Mouse (Mus musculus) midbrain, embryonic 16.5 days (tissue): ENCODE measurements around the gene Zup1. TPM values are rescaled to one million over a fixed set of nuclear protein-coding genes. Genes with fewer than 3 reads are reported as not detected.
"Not testable (repeated sequence)": the region's sequence is repeated elsewhere in the genome, so short reads cannot be mapped to it uniquely, and the experiment has no call there.

ENCODE experiments used
- ATAC-seq: fragments of 200-750 bp; cut with Nextera tagmentation; 2 replicates; pipeline ENCODE4 v1.8.0; 2017; ENCODE audit warnings: moderate TSS enrichment
- H3K27ac ChIP-seq: fragments of 300-500 bp; sonication (generic); 2 replicates; pipeline ENCODE4 v1.5.1; 2014; ENCODE audit warnings: mild to moderate bottlenecking, low read length, mixed read lengths
- H3K27me3 ChIP-seq: fragments of 300-500 bp; sonication (generic); 2 replicates; pipeline ENCODE4 v1.6.1; 2014; ENCODE audit warnings: low read depth, low read length, mixed read lengths; ENCODE audit not compliant: control insufficient read depth, insufficient read depth
- H3K36me3 ChIP-seq: fragments of 300-500 bp; sonication (generic); 2 replicates; pipeline ENCODE4 v1.6.1; 2014; ENCODE audit warnings: mild to moderate bottlenecking, low read length, moderate library complexity, mixed read lengths; ENCODE audit not compliant: control insufficient read depth, insufficient read depth
- H3K4me1 ChIP-seq: fragments of 300-500 bp; sonication (generic); 2 replicates; pipeline ENCODE4 v1.6.1; 2014; ENCODE audit warnings: mild to moderate bottlenecking, low read length, mixed read lengths; ENCODE audit not compliant: control insufficient read depth, insufficient read depth
- H3K4me2 ChIP-seq: fragments of 300-500 bp; sonication (generic); 2 replicates; pipeline ENCODE4 v1.6.1; 2014; ENCODE audit warnings: mild to moderate bottlenecking, low read length, mixed read lengths
- H3K4me3 ChIP-seq: fragments of 300-500 bp; sonication (generic); 2 replicates; pipeline ENCODE4 v1.5.1; 2014; ENCODE audit warnings: low read depth, mild to moderate bottlenecking, low read length, moderate library complexity, mixed read lengths
- H3K9ac ChIP-seq: fragments of 300-500 bp; sonication (generic); 2 replicates; pipeline ENCODE4 v1.6.1; 2014; ENCODE audit warnings: low read depth, low read length, mixed read lengths
- H3K9me3 ChIP-seq: fragments of 300-500 bp; sonication (generic); replicated peaks from 2 replicates; pipeline ENCODE4 v1.6.1; 2014; ENCODE audit warnings: mild to moderate bottlenecking, low read length, mixed read lengths; ENCODE audit not compliant: control insufficient read depth, poor library complexity, severe bottlenecking
- WGBS: fragments of 180-500 bp; shearing (Covaris S2); extraction: QIAGEN DNeasy Blood & Tissue Kit; methylation state at CpG from one replicate; pipeline ENCODE4 v1.1.7; 2014; 5-methylcytosine and 5-hydroxymethylcytosine counted together
- polyA plus RNA-seq: library from polyadenylated mRNA; unstranded; fragments of >200 nt; fragmentation: Nextera tagmentation; extraction: Ambion mirVana; gene quantifications from 2 replicates; pipeline ENCODE4 v1.2.1, GENCODE M21; 2015

Gene Zup1
- 18.8 and 23.1 TPM in 2 replicates for polyA plus RNA-seq

DNA sequence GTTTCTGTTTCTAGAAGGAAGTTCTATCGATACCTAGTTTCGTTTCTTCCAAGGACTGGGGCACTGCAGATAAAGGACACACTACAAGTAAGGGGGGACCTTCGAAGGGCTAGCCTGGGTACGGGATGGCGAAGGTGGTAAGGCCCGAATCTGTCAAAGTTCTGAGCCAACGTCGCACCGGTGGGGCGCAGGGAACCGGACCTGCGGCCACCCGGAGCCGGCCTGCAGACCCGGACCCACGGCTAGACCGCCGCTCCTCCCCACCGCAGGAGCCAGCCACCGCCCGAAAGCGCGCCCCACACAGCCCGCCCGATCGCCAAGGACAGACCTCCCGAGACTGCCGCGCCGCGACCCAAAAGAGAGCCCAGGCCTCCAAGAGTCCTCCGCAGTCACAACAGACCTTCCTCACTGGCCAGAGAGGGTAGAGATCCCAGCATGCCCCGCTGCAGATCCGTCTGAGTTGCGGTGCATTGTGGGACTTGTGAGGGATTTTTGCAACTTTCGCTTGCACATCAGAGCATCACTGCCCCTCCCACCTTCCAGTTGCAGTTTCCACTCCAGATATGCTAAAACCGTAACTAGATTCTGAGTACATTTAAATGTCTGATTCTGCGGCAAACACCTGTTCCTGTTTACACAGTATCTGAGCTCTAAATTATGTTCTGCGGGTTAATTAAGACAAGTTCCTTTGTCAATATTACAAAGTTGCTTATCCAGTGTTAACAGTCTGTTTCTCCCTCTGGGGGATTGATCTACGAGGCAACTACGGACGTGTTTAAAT, at the start of gene Zup1:
Zup1 (minus strand) TSS at position 467 of the 781 bp plus-strand sequence.
- Histone ChIP-seq H3K4me3 (peak within 1 kb of the TSS; percentile 64), H3K27me3 (no peaks in the 10 kb centered on the region), H3K4me1 (peaks cover 18% of the 10 kb centered on the region), H3K36me3 (no peaks in the 10 kb centered on the region), H3K4me2 (peak within 1 kb of the TSS; percentile 77), H3K27ac (peak within 1 kb of the TSS; percentile 65), H3K9me3 (no peaks in the 10 kb centered on the region), H3K9ac (peak within 1 kb of the TSS; percentile 92)
- ATAC-seq, result peak; percentile 99
- WGBS, result 3% methylated on average over 42 of the region's 42 CpGs

DNA sequence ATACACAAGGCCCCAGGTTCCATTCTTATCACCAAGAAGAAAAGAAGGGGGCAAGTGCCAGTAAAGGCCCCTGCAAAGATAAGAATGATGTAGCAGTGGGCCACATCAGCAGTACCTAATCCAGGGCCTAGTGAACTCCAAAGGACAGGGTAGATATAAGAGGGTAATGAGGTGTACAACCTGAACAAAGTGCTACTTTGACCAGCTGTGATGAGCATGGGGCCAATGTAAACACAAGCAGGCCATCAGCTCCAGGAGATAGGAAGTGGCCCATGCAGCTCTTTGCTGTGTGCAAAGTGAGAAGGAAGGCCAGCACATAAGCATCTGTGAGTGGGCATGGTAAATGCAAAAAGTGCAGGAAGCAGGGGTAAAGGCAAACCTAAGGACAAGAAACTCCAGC, 47.3 kb upstream of the Zup1 start:
- Histone ChIP-seq H3K9ac (no peak overlapping the region), H3K4me3 (no peak overlapping the region), H3K9me3 (no peaks in the 10 kb centered on the region), H3K27me3 (no peaks in the 10 kb centered on the region), H3K4me1 (no peaks in the 10 kb centered on the region), H3K36me3 (peaks cover 14% of the 10 kb centered on the region), H3K4me2 (no peak overlapping the region), H3K27ac (no peak overlapping the region)
- ATAC-seq, result no peak

DNA sequence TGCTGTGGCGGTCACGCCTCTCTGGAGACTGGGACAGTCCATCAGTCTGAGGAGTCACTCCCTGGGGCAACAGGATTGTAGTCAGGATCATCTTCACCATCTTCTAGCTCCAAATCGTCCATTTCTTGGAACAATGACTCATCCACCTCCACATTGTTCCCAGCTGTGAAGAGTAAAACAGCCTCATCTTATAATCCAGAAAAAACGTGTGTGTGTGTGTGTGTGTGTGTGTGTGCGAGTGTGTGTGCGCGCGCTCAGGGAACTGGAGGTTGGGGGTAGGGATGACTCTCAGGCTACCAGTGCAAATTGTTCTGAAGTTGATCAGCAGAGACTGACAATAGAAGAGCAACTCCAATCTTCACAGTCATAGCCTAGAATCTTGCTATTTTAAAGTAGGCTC, 45.6 kb upstream of the Zup1 start:
- 92% methylated on average over 6 of the region's 8 CpGs for WGBS
- H3K27ac ChIP-seq, H3K9ac ChIP-seq, H3K4me2 ChIP-seq, H3K27me3 ChIP-seq, ATAC-seq, H3K4me3 ChIP-seq, H3K4me1 ChIP-seq, H3K9me3 ChIP-seq: not testable (repeated sequence)
- H3K36me3 ChIP-seq, result peaks cover 19% of the 10 kb centered on the region

DNA sequence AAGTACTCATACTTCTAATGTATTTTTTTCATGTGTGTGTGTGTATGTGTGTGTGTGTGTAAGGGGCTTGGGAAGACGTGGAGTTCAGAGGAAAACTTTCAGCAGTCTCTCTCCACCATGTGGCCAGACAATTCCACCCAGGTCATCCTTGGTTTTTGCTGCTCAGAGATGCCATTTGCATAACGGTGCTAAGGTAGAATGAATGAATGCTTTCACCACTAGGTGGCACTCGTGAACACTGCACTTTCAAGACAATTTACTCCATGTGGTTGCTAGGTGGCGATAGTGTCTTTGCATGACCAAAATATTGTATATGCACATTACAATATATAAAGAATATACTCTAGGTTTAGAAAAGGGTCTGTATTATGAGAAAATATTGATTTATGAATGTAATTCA, 35.7 kb upstream of the Zup1 start:
- no peak overlapping the region for H3K4me3 ChIP-seq
- H3K27me3 ChIP-seq, result no peaks in the 10 kb centered on the region
- H3K9ac ChIP-seq, result no peak overlapping the region
- H3K4me1 ChIP-seq, result no peaks in the 10 kb centered on the region
- H3K9me3 ChIP-seq, result no peaks in the 10 kb centered on the region
- ATAC-seq, result peak; percentile 84
- no peak overlapping the region for H3K4me2 ChIP-seq
- WGBS, result 18% methylated on average over 4 of the region's 4 CpGs
- H3K36me3 ChIP-seq, result peaks cover 6% of the 10 kb centered on the region; the same call in 1 of the 2 replicates
- no peak overlapping the region for H3K27ac ChIP-seq

DNA sequence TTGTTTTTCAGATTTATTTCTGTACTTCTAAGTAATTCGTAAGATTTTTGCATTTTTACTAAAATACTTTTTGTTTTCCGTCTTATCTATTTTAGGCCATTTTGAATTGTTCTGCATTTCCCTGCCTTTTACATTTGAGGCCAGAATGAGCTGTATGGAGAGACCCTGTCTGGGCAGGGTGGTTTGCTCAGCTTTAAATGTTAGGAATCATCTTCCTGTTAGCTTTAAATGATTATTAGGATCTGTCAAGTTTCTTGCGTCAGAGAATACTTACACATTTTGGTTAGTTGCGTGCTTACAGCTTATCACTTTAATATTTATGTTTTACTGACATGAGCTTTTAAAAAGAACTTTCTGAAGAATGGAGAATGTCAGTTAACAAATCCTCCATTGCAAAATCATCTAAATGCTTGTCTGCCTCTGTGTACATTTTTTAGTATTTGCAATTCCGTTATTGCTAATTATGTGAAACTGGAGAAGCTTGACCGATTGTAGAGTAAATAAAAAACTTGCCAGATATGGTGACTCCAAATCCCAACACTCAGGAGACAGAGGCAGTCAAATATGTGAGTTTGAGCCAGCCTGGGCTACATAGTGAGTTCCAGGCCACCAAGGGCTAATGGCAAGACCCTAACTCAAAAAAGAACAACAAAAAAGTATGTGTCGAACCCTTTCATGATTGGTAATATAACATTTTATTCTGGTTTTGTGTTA, 23.9 kb upstream of the Zup1 start:
- no peak for ATAC-seq
- Histone ChIP-seq H3K27ac (no peak overlapping the region), H3K27me3 (no peaks in the 10 kb centered on the region), H3K4me2 (no peak overlapping the region), H3K4me1 (no peaks in the 10 kb centered on the region), H3K4me3 (no peak overlapping the region), H3K36me3 (no peaks in the 10 kb centered on the region), H3K9ac (no peak overlapping the region), H3K9me3 (no peaks in the 10 kb centered on the region)
- 95% methylated on average over 7 of the region's 7 CpGs for WGBS

DNA sequence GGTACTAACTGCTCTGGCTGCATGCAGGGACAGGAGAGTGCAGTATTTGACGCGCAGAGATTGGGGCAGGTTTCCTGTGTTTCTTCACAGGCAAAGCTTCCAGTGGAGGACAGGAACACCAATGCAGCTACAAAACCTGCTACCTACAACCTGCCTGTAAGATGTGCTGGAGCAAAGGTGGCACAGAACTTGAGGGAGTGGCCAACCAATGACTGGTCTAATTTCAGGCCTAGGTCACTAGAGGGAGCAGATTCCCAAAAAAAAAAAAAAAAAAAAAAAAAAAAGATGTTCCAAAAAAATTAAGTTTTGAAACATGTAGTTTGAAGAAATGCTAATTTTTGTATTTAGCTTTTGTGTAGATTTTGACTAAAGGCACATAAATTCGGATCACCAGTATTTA, 1.4 kb upstream of the Zup1 start:
- Histone ChIP-seq H3K4me1 (peaks cover 18% of the 10 kb centered on the region), H3K4me3 (no peak overlapping the region), H3K27ac (no peak overlapping the region), H3K27me3 (no peaks in the 10 kb centered on the region), H3K9ac (no peak overlapping the region), H3K4me2 (no peak overlapping the region), H3K9me3 (no peaks in the 10 kb centered on the region), H3K36me3 (no peaks in the 10 kb centered on the region)
- ATAC-seq, result no peak
- WGBS, result 77% methylated on average over 3 of the region's 3 CpGs

DNA sequence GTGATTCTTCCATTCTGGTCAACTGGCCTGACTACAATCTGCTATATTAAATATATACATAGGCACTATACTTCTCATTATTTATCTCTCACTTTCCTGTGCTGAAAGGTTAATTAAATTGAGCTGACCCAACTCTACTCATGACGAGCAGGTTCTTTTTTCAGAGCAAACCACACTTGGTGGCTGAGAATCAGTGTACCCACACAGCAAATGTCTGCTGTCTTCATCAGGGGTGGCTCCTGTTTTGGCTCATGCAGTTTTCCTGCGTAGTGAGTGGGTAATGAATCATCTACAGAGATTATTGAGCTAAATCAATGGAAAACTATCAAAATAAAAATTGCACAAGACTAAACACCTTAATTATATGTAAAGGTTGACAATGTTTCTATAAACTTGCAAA, 4.7 kb downstream of the Zup1 start:
- no peaks in the 10 kb centered on the region for H3K27me3 ChIP-seq
- H3K27ac ChIP-seq, result no peak overlapping the region
- WGBS, result 78% methylated on average over 2 of the region's 2 CpGs
- no peak overlapping the region for H3K4me3 ChIP-seq
- no peaks in the 10 kb centered on the region for H3K9me3 ChIP-seq
- peaks cover 12% of the 10 kb centered on the region; the same call in 1 of the 2 replicates for H3K36me3 ChIP-seq
- H3K4me1 ChIP-seq, result peaks cover 26% of the 10 kb centered on the region
- H3K4me2 ChIP-seq, result no peak overlapping the region
- no peak overlapping the region for H3K9ac ChIP-seq
- no peak for ATAC-seq

DNA sequence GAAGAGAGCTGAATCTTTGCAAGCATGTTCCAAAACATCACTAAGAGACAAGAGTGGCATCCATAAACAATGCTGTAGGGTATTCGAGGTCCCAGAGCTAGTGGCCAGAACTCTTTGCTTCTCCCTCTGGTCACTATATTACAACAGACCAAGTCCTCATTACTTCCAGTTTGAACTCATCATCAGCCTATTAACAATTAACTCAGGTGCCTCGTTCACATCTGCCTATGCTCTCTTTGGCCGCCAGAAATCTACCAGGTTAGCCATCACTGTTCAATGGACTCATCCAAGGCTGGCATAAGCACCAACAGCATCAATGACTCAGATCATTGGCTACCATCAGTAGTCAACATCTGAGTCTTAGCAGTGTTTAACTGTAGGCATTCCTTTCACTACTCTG, 5.7 kb downstream of the Zup1 start:
- peaks cover 23% of the 10 kb centered on the region for H3K4me1 ChIP-seq
- no peak overlapping the region for H3K27ac ChIP-seq
- 92% methylated on average over 3 of the region's 3 CpGs for WGBS
- ATAC-seq, result no peak
- H3K4me3 ChIP-seq, result no peak overlapping the region
- peaks cover 12% of the 10 kb centered on the region; the same call in 1 of the 2 replicates for H3K36me3 ChIP-seq
- no peak overlapping the region for H3K4me2 ChIP-seq
- no peak overlapping the region for H3K9ac ChIP-seq
- no peaks in the 10 kb centered on the region for H3K27me3 ChIP-seq
- H3K9me3 ChIP-seq, result no peaks in the 10 kb centered on the region

DNA sequence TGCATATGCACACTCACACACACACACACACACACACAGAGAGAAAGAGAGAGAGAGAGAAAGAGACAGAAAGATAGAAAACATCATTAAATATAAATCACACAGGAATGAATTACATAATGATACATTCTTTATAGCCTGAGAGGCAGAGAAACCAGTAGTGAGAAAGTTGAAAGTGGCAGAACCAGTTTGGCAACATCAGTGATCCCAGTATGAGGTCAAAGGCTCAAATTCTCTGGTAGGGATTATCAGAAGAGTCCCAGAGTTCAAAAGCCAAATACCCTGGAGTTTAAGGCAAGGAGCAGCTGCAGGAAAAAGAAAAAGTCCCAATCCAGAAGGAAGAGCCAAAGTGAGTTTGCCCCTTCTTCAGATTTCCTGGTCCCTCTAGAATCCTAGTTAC, 10.4 kb downstream of the Zup1 start:
- H3K36me3 ChIP-seq, result peaks cover 22% of the 10 kb centered on the region
- no peak overlapping the region for H3K9ac ChIP-seq
- peaks cover 7% of the 10 kb centered on the region; the same call in 1 of the 2 replicates for H3K4me1 ChIP-seq

More for the DNA sequence above, 10.4 kb downstream of the Zup1 start:
- no peak for ATAC-seq
- no peak overlapping the region for H3K4me3 ChIP-seq
- H3K27ac ChIP-seq, result no peak overlapping the region
- no peaks in the 10 kb centered on the region for H3K27me3 ChIP-seq
- H3K9me3 ChIP-seq, result no peaks in the 10 kb centered on the region
- no peak overlapping the region for H3K4me2 ChIP-seq
